Mouse (Mus musculus) liver, adult 2 months (tissue): Measurements from ENCODE around the gene Hemk1. TPM values are rescaled to one million over a fixed set of nuclear protein-coding genes. Genes with fewer than 3 reads are reported as not detected.

Experiments used
- DNase-seq: peaks from one replicate; pipeline ENCODE4 v3.0.0-alpha.2; 2011; ENCODE audit warnings: low read depth, low spot score; ENCODE audit errors: extremely low read depth
- H3K27ac ChIP-seq: fragments of 200-500 bp; replicated peaks from 2 replicates; pipeline ENCODE4 v1.5.1; 2012; ENCODE audit warnings: low read depth, mild to moderate bottlenecking, control low read depth, inconsistent platforms, low read length; ENCODE audit not compliant: insufficient read depth
- H3K27me3 ChIP-seq: fragments of 200-500 bp; 2 replicates; pipeline ENCODE4 v1.6.1; 2012; ENCODE audit warnings: mild to moderate bottlenecking, moderate library complexity, low read length, inconsistent platforms; ENCODE audit not compliant: control insufficient read depth, insufficient read depth
- H3K36me3 ChIP-seq: fragments of 200-500 bp; 2 replicates; pipeline ENCODE4 v1.6.1; 2012; ENCODE audit warnings: low read length, inconsistent platforms; ENCODE audit not compliant: control insufficient read depth, insufficient read depth
- H3K4me1 ChIP-seq: fragments of 200-500 bp; 2 replicates; pipeline ENCODE4 v1.6.1; 2011; ENCODE audit warnings: low read length; ENCODE audit not compliant: control insufficient read depth, insufficient read depth
- H3K4me3 ChIP-seq: fragments of 200-500 bp; 2 replicates; pipeline ENCODE4 v1.5.1; 2011; ENCODE audit warnings: low read depth, mild to moderate bottlenecking, control low read depth, low read length, moderate library complexity; ENCODE audit not compliant: insufficient read depth
- H3K79me2 ChIP-seq: fragments of 200-500 bp; 2 replicates; pipeline ENCODE4 v1.6.1; 2012; ENCODE audit warnings: inconsistent platforms, mild to moderate bottlenecking, low read length, moderate library complexity; ENCODE audit not compliant: control insufficient read depth, insufficient read depth
- H3K9ac ChIP-seq: fragments of 200-500 bp; 2 replicates; pipeline ENCODE4 v1.6.1; 2012; ENCODE audit warnings: low read depth, mild to moderate bottlenecking, control low read depth, inconsistent platforms, low read length
- CTCF ChIP-seq: fragments of 200-500 bp; IDR thresholded peaks from 2 replicates; pipeline ENCODE4 v1.5.1; 2011; ENCODE audit warnings: low read depth, low read length, control low read depth
- POLR2A ChIP-seq: fragments of 200-500 bp; IDR thresholded peaks from 2 replicates; pipeline ENCODE4 v1.6.1; 2011; ENCODE audit warnings: low read length, control low read depth; ENCODE audit not compliant: insufficient read depth; ENCODE audit errors: extremely low read depth
- WGBS: fragments of 180-500 bp; shearing (Covaris S2); methylation state at CpG from one replicate; pipeline ENCODE4 v1.1.7; 2018; 5-methylcytosine and 5-hydroxymethylcytosine counted together
- polyA plus RNA-seq: library from polyadenylated mRNA; depleted of rRNA; stranded (reverse); fragments of >200 nt; gene quantifications from 2 replicates; pipeline ENCODE4 v1.2.3, GENCODE M21; 2012
- total RNA-seq: library from RNA; depleted of rRNA; stranded (reverse); fragments of >200 nt; gene quantifications from 2 replicates; pipeline ENCODE4 v1.2.3, GENCODE M21; 2014

The Hemk1 gene
- total and polyA plus RNA-seq, 2 experiments = 18.4 to 28.1 TPM

DNA sequence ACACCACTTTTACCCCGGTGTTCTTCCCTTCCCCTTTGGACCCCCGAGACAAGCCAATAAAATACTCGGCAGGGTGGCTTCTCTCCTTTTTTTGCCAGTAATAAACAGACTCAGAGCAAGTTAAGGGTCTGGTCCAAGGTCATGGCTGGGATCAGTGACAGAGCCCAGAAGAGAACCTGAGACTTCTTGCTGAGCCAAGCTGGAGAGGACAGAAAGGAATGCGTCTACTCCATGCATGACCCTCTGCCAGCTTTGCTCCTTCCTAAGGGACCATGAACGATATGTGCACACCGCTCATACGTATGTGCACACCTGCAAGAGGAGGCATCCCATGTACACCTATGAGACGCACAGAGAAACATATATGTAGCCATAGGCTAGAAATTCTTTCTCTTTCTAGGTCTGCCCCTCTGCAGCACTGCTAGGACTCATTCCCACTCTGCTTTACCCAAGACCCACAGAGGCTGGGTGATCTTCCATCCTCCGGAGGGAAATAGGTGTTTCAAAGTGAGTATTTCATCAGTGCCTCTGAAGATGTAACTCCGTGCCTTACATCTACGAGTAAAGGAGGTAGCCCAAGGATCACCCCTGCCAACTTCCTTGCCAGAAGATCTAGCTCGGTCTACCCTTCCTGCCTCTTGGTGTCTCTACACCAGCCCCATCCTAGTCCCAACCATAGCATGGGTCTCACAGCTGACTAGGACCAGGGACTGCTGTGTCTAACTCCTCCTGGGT lies 2.9 kb upstream of the Hemk1 start:
- no peaks in the 10 kb centered on the region for H3K36me3 ChIP-seq
- TF ChIP-seq POLR2A (no peak), CTCF (no peak)
- H3K27me3 ChIP-seq = no peaks in the 10 kb centered on the region
- 60% methylated on average over 12 of the region's 12 CpGs for WGBS
- H3K9ac ChIP-seq = peak overlapping the region; percentile 64
- no peak overlapping the region for H3K27ac ChIP-seq
- H3K4me1 ChIP-seq = peaks cover 6% of the 10 kb centered on the region; the same call in 1 of the 2 replicates
- no peaks in the 10 kb centered on the region for H3K79me2 ChIP-seq
- H3K4me3 ChIP-seq = peak overlapping the region; percentile 67
- DNase-seq = no peak

- 0 out of 2 replicates have a peak, but pooled peaks cover 3% of the 10 kb centered on the region for H3K79me2 ChIP-seq
- H3K27me3 ChIP-seq = no peaks in the 10 kb centered on the region
- H3K36me3 ChIP-seq = no peaks in the 10 kb centered on the region
- under 1% methylated on average over 34 of the region's 34 CpGs for WGBS
- peak within 1 kb of the TSS; percentile 20; the same call in 1 of the 2 replicates for H3K27ac ChIP-seq
- H3K4me1 ChIP-seq = peaks cover 6% of the 10 kb centered on the region; the same call in 1 of the 2 replicates
- peak; percentile 90 for DNase-seq
- H3K4me3 ChIP-seq = peak within 1 kb of the TSS; percentile 67
- H3K9ac ChIP-seq = peak within 1 kb of the TSS; percentile 64
- TF ChIP-seq POLR2A = no peak
- no peak for TF ChIP-seq CTCF
Measured at GRCm38 (mm10) chr9:107340267-107340859, 2.2 kb upstream of the Hemk1 start, which contains the start of gene 6430571L13Rik. Gene 6430571L13Rik (plus strand): TSS chr9:107340602.

GRCm38 (mm10) chr9:107336386-107336785 lies 1.8 kb downstream of the Hemk1 start:
- no peak for DNase-seq
- no peak for TF ChIP-seq CTCF
- no peaks in the 10 kb centered on the region for H3K36me3 ChIP-seq
- no peak overlapping the region for H3K9ac ChIP-seq
- WGBS = 77% methylated on average over 6 of the region's 6 CpGs
- peaks cover 6% of the 10 kb centered on the region; the same call in 1 of the 2 replicates for H3K4me1 ChIP-seq
- no peak overlapping the region for H3K27ac ChIP-seq
- H3K4me3 ChIP-seq = no peak overlapping the region
- H3K27me3 ChIP-seq = no peaks in the 10 kb centered on the region
- H3K79me2 ChIP-seq = peaks cover 3% of the 10 kb centered on the region; the same call in 1 of the 2 replicates

- H3K4me1 ChIP-seq = peaks cover 4% of the 10 kb centered on the region; the same call in 1 of the 2 replicates
- peaks cover 3% of the 10 kb centered on the region; the same call in 1 of the 2 replicates for H3K79me2 ChIP-seq
- 7% methylated on average over 5 of the region's 5 CpGs for WGBS
- peak; percentile 43 for DNase-seq
- no peaks in the 10 kb centered on the region for H3K27me3 ChIP-seq
- TF ChIP-seq CTCF (peak; percentile 97), POLR2A (no peak)
- no peaks in the 10 kb centered on the region for H3K36me3 ChIP-seq
- H3K27ac ChIP-seq = no peak overlapping the region
- H3K4me3 ChIP-seq = no peak overlapping the region
- no peak overlapping the region for H3K9ac ChIP-seq
Measured at GRCm38 (mm10) chr9:107335909-107336308, 2.2 kb downstream of the Hemk1 start.

DNA sequence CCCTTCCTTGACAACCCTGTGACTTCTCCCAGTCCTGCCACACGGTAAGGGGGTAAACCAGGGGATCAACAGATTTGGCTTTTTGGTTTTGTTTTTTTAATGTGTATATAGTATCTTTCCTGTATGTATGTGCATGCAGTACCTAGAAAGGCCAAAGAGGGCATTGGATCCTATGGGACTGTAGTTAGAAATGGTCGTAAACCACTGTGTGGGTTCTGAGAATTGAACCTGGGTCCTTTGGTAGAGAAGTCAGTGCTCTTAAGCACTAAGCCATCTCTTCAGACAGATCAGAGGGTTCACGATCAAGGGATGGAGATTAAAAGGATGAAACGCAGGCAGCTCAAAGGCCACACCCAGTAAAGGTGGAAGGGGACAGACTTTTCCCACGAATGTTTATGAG lies 3.1 kb downstream of the Hemk1 start:
- Histone ChIP-seq H3K27me3 (no peaks in the 10 kb centered on the region), H3K27ac (no peak overlapping the region), H3K9ac (no peak overlapping the region), H3K36me3 (no peaks in the 10 kb centered on the region), H3K4me3 (no peak overlapping the region), H3K79me2 (peaks cover 3% of the 10 kb centered on the region; the same call in 1 of the 2 replicates), H3K4me1 (0 out of 2 replicates have a peak, but pooled peaks cover 3% of the 10 kb centered on the region)
- WGBS = 89% methylated on average over 5 of the region's 5 CpGs
- no peak for DNase-seq
- TF ChIP-seq POLR2A = no peak
- TF ChIP-seq CTCF = no peak

GRCm38 (mm10) chr9:107334356-107334755 lies 3.8 kb downstream of the Hemk1 start:
- Histone ChIP-seq H3K4me1 (0 out of 2 replicates have a peak, but pooled peaks cover 3% of the 10 kb centered on the region), H3K79me2 (peaks cover 3% of the 10 kb centered on the region; the same call in 1 of the 2 replicates), H3K27ac (no peak overlapping the region), H3K36me3 (no peaks in the 10 kb centered on the region), H3K27me3 (no peaks in the 10 kb centered on the region), H3K4me3 (no peak overlapping the region), H3K9ac (no peak overlapping the region)
- DNase-seq = no peak
- TF ChIP-seq CTCF = no peak
- TF ChIP-seq POLR2A = no peak
- 95% methylated on average over 6 of the region's 6 CpGs for WGBS
